Mouse (Mus musculus) spleen, postnatal 36 days (tissue): ENCODE results near the gene Slc38a10.

Experiments used
- DNase-seq, 2 experiments: peaks; one replicate each; pipeline ENCODE4 v3.0.0; 2022; ENCODE audit warnings: low spot score in 2 of 2, mixed read lengths in 1 of 2

Gene Slc38a10

GRCm38 (mm10) chr11:120060634-120061033 is 90.5 kb downstream of the Slc38a10 start:
- no peak for DNase-seq

- no peak for DNase-seq
These were observed 95.0 kb downstream of the Slc38a10 start for GRCm38 (mm10) chr11:120055953-120056732.
